Mouse (Mus musculus): ENCODE data around the gene Ppm1k. TPM values are rescaled to one million over a fixed set of nuclear protein-coding genes. Genes with fewer than 3 reads are reported as not detected.

Ppm1k gene
- total and polyA plus RNA-seq, 2 experiments from 2014 or later = 10.9 to 35.8 TPM

DNA sequence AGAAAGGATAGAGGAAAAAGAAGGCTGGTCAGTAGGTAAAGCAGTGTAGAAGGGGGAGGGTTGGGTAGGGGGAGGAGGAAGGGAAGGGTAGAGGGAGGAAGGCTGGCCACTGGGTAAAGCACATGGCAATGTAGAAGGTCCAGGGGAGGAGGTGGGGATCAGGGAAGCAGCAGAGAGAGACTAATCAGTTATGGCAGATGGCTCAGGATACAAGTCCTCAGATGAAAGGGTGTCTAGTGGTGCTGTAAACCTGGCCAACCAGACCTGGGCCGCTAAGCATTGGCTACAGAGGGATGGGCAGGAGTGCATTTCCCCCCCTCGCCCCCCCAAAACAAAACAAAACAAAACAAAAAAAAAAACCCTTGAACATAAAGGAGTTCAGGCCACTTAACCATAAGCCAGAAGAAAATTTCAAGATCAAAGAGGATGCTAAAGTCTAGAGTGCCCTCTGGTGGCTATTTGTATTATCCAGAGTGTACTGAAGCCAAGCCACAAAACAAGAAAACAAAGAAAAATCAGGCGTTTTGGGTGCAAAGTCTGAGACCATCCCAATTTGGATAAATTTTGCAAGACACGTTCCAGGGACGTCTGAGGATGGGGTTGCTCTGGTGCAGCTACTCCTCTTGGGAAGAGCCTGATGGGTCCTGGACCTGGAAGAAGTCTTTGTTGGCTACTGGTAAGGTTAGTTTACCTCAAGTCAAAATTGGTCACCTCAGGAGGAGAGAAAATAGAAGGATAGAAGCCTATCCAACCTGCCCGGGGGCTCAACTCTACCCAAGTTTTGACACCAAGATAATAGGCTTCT is 35.1 kb upstream of the Ppm1k start:
- H3K9me3 ChIP-seq (replicated peaks; ENCODE audit: control insufficient read depth, low read length) = no peaks in the 10 kb centered on the region
- no peak for ATAC-seq (ENCODE audit: insufficient read depth, low read depth)
- H3K9ac ChIP-seq (replicated peaks; ENCODE audit: low read depth, low read length) = no peak overlapping the region
- no peaks in the 10 kb centered on the region for H3K36me3 ChIP-seq (replicated peaks; ENCODE audit: control insufficient read depth, insufficient read depth, low read length)
- H3K4me3 ChIP-seq (ENCODE audit: low read depth, low read length) = no peak overlapping the region
- H3K4me1 ChIP-seq (ENCODE audit: control insufficient read depth, insufficient read depth) = no peaks in the 10 kb centered on the region
- 8% methylated on average over 6 of the region's 6 CpGs for WGBS
- TF ChIP-seq CTCF (IDR thresholded peaks at IDR 0.05; ENCODE audit: low read depth) = peak; percentile 72
- TF ChIP-seq EP300 (IDR thresholded peaks at IDR 0.05; ENCODE audit: low read depth) = no peak
- DNase-seq (ENCODE audit: low spot score) = peak; percentile 49
- H3K4me2 ChIP-seq (ENCODE audit: low read depth, low read length) = no peak overlapping the region
- H3K27me3 ChIP-seq (ENCODE audit: control insufficient read depth, insufficient read depth, low read length) = no peaks in the 10 kb centered on the region
- no peak overlapping the region for H3K27ac ChIP-seq (ENCODE audit: low read depth)

DNA sequence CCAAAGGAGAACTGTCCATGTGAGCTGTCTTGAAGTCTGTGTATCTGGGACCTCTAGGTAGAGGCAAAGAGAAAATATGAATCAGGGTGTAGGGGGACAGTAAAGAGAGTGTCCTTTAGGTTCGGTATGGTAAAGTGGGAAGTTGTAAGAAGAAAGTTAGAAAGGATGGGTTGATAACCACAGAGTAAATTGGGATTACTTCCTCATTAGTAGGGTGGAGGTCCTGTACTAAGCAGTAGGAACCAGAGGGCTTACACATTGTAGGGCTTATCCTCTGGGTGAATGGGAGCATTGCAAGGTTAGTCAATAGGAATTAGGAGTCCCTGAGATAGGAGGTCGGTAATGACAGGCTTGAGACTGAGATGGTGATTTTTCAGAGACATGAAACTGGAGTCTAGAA is 32.4 kb upstream of the Ppm1k start:
- ATAC-seq (ENCODE audit: insufficient read depth, low read depth) (no peak), DNase-seq (ENCODE audit: low spot score) (no peak)
- H3K9me3 ChIP-seq (replicated peaks; ENCODE audit: control insufficient read depth, low read length) = no peaks in the 10 kb centered on the region
- no peak overlapping the region for H3K4me3 ChIP-seq (ENCODE audit: low read depth, low read length)
- H3K9ac ChIP-seq (replicated peaks; ENCODE audit: low read depth, low read length) = no peak overlapping the region
- no peak overlapping the region for H3K27ac ChIP-seq (ENCODE audit: low read depth)
- no peak for TF ChIP-seq CTCF (IDR thresholded peaks at IDR 0.05; ENCODE audit: low read depth)
- TF ChIP-seq EP300 (IDR thresholded peaks at IDR 0.05; ENCODE audit: low read depth) = no peak
- no peaks in the 10 kb centered on the region for H3K27me3 ChIP-seq (ENCODE audit: control insufficient read depth, insufficient read depth, low read length)
- 84% methylated on average over 2 of the region's 2 CpGs for WGBS
- H3K4me1 ChIP-seq (ENCODE audit: control insufficient read depth, insufficient read depth) = no peaks in the 10 kb centered on the region
- H3K36me3 ChIP-seq (replicated peaks; ENCODE audit: control insufficient read depth, insufficient read depth, low read length) = no peaks in the 10 kb centered on the region
- H3K4me2 ChIP-seq (ENCODE audit: low read depth, low read length) = no peak overlapping the region

DNA sequence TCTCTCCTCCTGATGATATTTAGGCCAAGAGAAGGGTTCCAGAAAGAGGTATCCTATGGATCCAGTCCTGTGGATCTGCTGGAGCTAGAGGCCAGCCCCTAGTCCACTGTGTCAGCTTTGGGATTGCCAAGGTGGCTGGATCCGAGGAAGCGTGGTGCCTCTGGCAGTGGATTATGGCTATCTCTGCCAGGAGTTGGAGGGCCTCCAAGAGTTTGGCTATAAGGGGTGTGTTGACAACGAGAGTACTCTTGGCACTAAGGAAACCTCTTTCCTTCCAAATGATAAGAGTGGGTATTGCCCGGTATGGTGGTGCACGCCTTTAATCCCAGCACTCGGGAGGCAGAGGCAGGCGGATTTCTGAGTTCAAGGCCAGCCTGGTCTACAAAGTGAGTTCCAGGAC is 30.2 kb upstream of the Ppm1k start:
- H3K36me3 ChIP-seq (replicated peaks; ENCODE audit: control insufficient read depth, insufficient read depth, low read length) = no peaks in the 10 kb centered on the region
- H3K4me2 ChIP-seq (ENCODE audit: low read depth, low read length) = no peak overlapping the region
- no peaks in the 10 kb centered on the region for H3K27me3 ChIP-seq (ENCODE audit: control insufficient read depth, insufficient read depth, low read length)
- 0 out of 2 replicates have a peak, but pooled peaks cover 6% of the 10 kb centered on the region for H3K9me3 ChIP-seq (replicated peaks; ENCODE audit: control insufficient read depth, low read length)
- ATAC-seq (ENCODE audit: insufficient read depth, low read depth) = no peak
- H3K27ac ChIP-seq (ENCODE audit: low read depth) = no peak overlapping the region
- no peaks in the 10 kb centered on the region for H3K4me1 ChIP-seq (ENCODE audit: control insufficient read depth, insufficient read depth)
- no peak overlapping the region for H3K9ac ChIP-seq (replicated peaks; ENCODE audit: low read depth, low read length)
- H3K4me3 ChIP-seq (ENCODE audit: low read depth, low read length) = no peak overlapping the region
- TF ChIP-seq CTCF (IDR thresholded peaks at IDR 0.05; ENCODE audit: low read depth) (no peak), EP300 (IDR thresholded peaks at IDR 0.05; ENCODE audit: low read depth) (no peak)
- no peak for DNase-seq (ENCODE audit: low spot score)
- WGBS = 48% methylated on average over 7 of the region's 7 CpGs

DNA sequence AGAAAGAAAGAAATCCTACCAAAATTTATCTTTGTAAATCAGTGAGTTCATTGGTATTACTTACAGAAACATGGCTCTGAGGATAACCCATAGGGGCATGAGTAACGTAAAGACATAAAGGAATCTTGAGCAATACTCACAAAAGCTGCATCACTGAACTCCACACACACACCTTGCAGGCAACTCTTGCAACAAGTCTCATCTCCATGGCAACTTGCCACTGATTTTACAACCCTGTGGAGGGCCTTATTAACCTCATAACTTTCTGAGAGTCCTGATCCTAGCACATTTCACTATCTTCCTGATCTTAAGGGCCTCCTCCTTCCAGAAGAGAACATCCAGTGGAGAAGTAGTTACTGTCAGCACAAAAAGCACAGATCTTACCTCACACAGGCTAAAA is 28.2 kb upstream of the Ppm1k start:
- H3K9ac ChIP-seq (replicated peaks; ENCODE audit: low read depth, low read length) = no peak overlapping the region
- no peaks in the 10 kb centered on the region for H3K4me1 ChIP-seq (ENCODE audit: control insufficient read depth, insufficient read depth)
- no peaks in the 10 kb centered on the region for H3K27me3 ChIP-seq (ENCODE audit: control insufficient read depth, insufficient read depth, low read length)
- H3K4me2 ChIP-seq (ENCODE audit: low read depth, low read length) = no peak overlapping the region
- ATAC-seq (ENCODE audit: insufficient read depth, low read depth) (no peak), DNase-seq (ENCODE audit: low spot score) (no peak)
- H3K4me3 ChIP-seq (ENCODE audit: low read depth, low read length) = no peak overlapping the region
- no peak overlapping the region for H3K27ac ChIP-seq (ENCODE audit: low read depth)
- no peaks in the 10 kb centered on the region for H3K36me3 ChIP-seq (replicated peaks; ENCODE audit: control insufficient read depth, insufficient read depth, low read length)
- 0 out of 2 replicates have a peak, but pooled peaks cover 6% of the 10 kb centered on the region for H3K9me3 ChIP-seq (replicated peaks; ENCODE audit: control insufficient read depth, low read length)
- WGBS = 88% methylated on average over 1 of the region's 1 CpGs
- TF ChIP-seq CTCF (IDR thresholded peaks at IDR 0.05; ENCODE audit: low read depth) = no peak
- TF ChIP-seq EP300 (IDR thresholded peaks at IDR 0.05; ENCODE audit: low read depth) = no peak

DNA sequence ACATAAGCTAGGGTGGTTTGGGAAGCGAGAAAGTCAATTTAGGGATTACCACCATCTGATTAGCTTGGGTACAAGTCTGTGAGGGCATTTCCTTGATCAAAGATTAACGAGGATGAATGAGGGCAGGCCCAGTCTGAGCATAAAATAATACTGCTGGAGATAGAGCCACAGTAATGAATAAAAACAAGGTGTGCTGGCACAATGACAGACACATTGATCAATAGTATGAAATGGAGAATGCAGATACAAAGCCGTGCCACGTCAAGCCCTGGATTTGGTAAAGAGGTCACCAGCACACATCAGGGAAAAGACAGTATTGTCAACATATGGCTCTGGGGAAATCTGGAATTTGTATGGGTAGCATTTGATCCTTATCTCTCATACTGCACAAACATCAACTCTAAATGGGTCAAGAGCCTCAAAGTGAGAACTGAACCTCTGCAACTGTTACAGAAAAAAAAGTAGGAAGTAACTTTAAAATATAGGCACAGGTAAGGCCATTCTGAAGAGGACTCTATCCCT is 22.6 kb upstream of the Ppm1k start:
- Histone ChIP-seq H3K9me3 (replicated peaks; ENCODE audit: control insufficient read depth, low read length) (0 out of 2 replicates have a peak, but pooled peaks cover 6% of the 10 kb centered on the region), H3K4me2 (ENCODE audit: low read depth, low read length) (no peak overlapping the region), H3K9ac (replicated peaks; ENCODE audit: low read depth, low read length) (no peak overlapping the region), H3K4me3 (ENCODE audit: low read depth, low read length) (no peak overlapping the region), H3K36me3 (replicated peaks; ENCODE audit: control insufficient read depth, insufficient read depth, low read length) (no peaks in the 10 kb centered on the region), H3K27me3 (ENCODE audit: control insufficient read depth, insufficient read depth, low read length) (no peaks in the 10 kb centered on the region), H3K27ac (ENCODE audit: low read depth) (no peak overlapping the region), H3K4me1 (ENCODE audit: control insufficient read depth, insufficient read depth) (no peaks in the 10 kb centered on the region)
- no peak for TF ChIP-seq EP300 (IDR thresholded peaks at IDR 0.05; ENCODE audit: low read depth)
- TF ChIP-seq CTCF (IDR thresholded peaks at IDR 0.05; ENCODE audit: low read depth) = no peak
- DNase-seq (ENCODE audit: low spot score) (no peak), ATAC-seq (ENCODE audit: insufficient read depth, low read depth) (no peak)
- WGBS = 66% methylated on average over 4 of the region's 4 CpGs
